Comparison of ENCODE assay signal across 23 mouse cellular contexts in genomic region chr1:165751838-165752237, GRCm38 (mm10). TPM values are rescaled to one million over a fixed set of nuclear protein-coding genes. Genes with fewer than 3 reads are reported as not detected.
DNase-seq lines count a peak whose midpoint lies in the region; ATAC-seq and TF ChIP-seq lines count a peak whose summit lies in the region.
"Had no signal": no experiment of that assay in that cellular context is flagged by ENCODE, and none has a peak within 500 bp of the region (broad histone marks: within the 10 kb centered on the region; RNA-seq: fewer than 3 reads in every experiment).

No protein-coding gene starts in this region.

- no peaks in the 10 kb centered on the region for H3K27me3 ChIP-seq in lung, postnatal 0 days (replicated peaks; ENCODE audit: insufficient read depth, low read length)
- H3K27me3 ChIP-seq: embryonic facial prominence, embryonic 13.5 days; embryonic facial prominence, embryonic 15.5 days; forebrain, embryonic 12.5 days had no signal

- ATAC-seq in lung, postnatal 0 days, result peak; percentile 79
- ATAC-seq: forebrain, embryonic 14.5 days; forebrain, embryonic 16.5 days had no signal

- H3K4me3 ChIP-seq in lung, postnatal 0 days (ENCODE audit: low read depth, low read length), result no peak overlapping the region
- H3K4me3 ChIP-seq in gastrocnemius, adult 2 months, result no peak overlapping the region
- H3K4me3 ChIP-seq: embryonic facial prominence, embryonic 13.5 days; embryonic facial prominence, embryonic 15.5 days; erythroblast, embryonic 14.5 days; forebrain, embryonic 10.5 days; forebrain, embryonic 12.5 days had no signal

- 49% methylated on average over 5 of the region's 5 CpGs for WGBS in lung, postnatal 0 days

- TF ChIP-seq CTCF in lung, postnatal 0 days (IDR thresholded peaks at IDR 0.05), result no peak
- no peak for TF ChIP-seq CTCF in gastrocnemius, adult 2 months (IDR thresholded peaks at IDR 0.05)

- no peaks in the 10 kb centered on the region for H3K36me3 ChIP-seq in lung, postnatal 0 days (ENCODE audit: insufficient read depth, low read length)
- H3K36me3 ChIP-seq: embryonic facial prominence, embryonic 13.5 days; embryonic facial prominence, embryonic 15.5 days; forebrain, embryonic 10.5 days; forebrain, embryonic 12.5 days had no signal

- H3K27ac ChIP-seq in lung, postnatal 0 days (ENCODE audit: low read length), result no peak overlapping the region
- no peak overlapping the region for H3K27ac ChIP-seq in gastrocnemius, adult 2 months
- H3K27ac ChIP-seq: embryonic facial prominence, embryonic 13.5 days; embryonic facial prominence, embryonic 15.5 days; forebrain, embryonic 10.5 days; forebrain, embryonic 12.5 days had no signal

- no peaks in the 10 kb centered on the region for H3K9me3 ChIP-seq in lung, postnatal 0 days (ENCODE audit: low read length)
- H3K9me3 ChIP-seq: embryonic facial prominence, embryonic 13.5 days; embryonic facial prominence, embryonic 15.5 days; forebrain, embryonic 10.5 days; forebrain, embryonic 12.5 days had no signal

- 0 out of 2 replicates have a peak, but pooled peaks cover 3% of the 10 kb centered on the region for H3K4me1 ChIP-seq in lung, postnatal 0 days (ENCODE audit: insufficient read depth, low read depth, low read length)
- H3K4me1 ChIP-seq: embryonic facial prominence, embryonic 13.5 days; embryonic facial prominence, embryonic 15.5 days; forebrain, embryonic 12.5 days had no signal

- intact Hi-C loops in gastrocnemius, adult 2 months (cut with DNase I), result no loop called here

- TF ChIP-seq EP300 in lung, postnatal 0 days (IDR thresholded peaks at IDR 0.05), result peak; percentile 64; the same call in 1 of the 2 replicates

- no peak overlapping the region for H3K9ac ChIP-seq in lung, postnatal 0 days (replicated peaks; ENCODE audit: low read depth)
- H3K9ac ChIP-seq: embryonic facial prominence, embryonic 13.5 days; embryonic facial prominence, embryonic 15.5 days; forebrain, embryonic 12.5 days had no signal

- peak; percentile 68 for DNase-seq in heart, adult 11 months
- DNase-seq in heart, adult 9 months (ENCODE audit: low spot score in 2 of 2), result no peak
- DNase-seq in lung, postnatal 0 days (ENCODE audit: low spot score), result peak; percentile 57
- no peak for DNase-seq in lung, postnatal 25 days (ENCODE audit: low spot score)
- peak; percentile 45 for DNase-seq in 416B (ENCODE audit: low read depth)
- DNase-seq in gastrocnemius, adult 2 months, result no peak
- DNase-seq: adrenal gland, adult 2 months; adrenal gland, postnatal 10 days; adrenal gland, postnatal 25 days; cerebellum, adult 11 months; cerebellum, adult 18-20 months; cerebellum, adult 8-10 months; cerebellum, adult 9-11 months; cerebellum, postnatal 14 days; cerebellum, postnatal 36 days; embryo, embryonic 11 days had no signal

- no peak overlapping the region for H3K4me2 ChIP-seq in lung, postnatal 0 days (replicated peaks; ENCODE audit: low read depth, low read length)
- H3K4me2 ChIP-seq: embryonic facial prominence, embryonic 13.5 days; embryonic facial prominence, embryonic 15.5 days; forebrain, embryonic 12.5 days had no signal

RNA-seq across cellular contexts. Expression of gene Creg1, which starts 11.7 kb away (rescaled TPM):
- polyA plus RNA-seq in lung, postnatal 0 days (2015; fragmentation: Nextera tagmentation; extraction: Ambion mirVana), result 123 and 148 TPM in 2 replicates
- total RNA-seq in gastrocnemius, adult 2 months (2021), result 10 to 100 TPM; 46.2 to 67.4 TPM

RNA-seq across cellular contexts. Expression of gene Cd247, which starts 36.6 kb away (rescaled TPM):
- 1.3 and 1.5 TPM in 2 replicates for polyA plus RNA-seq in lung, postnatal 0 days (2015; fragmentation: Nextera tagmentation; extraction: Ambion mirVana)
- total RNA-seq in gastrocnemius, adult 2 months (2021), result under 1 TPM; 0.17 to 0.38 TPM

RNA-seq across cellular contexts. Expression of gene Rcsd1, which starts 42.3 kb away (rescaled TPM):
- 49.6 and 54.4 TPM in 2 replicates for polyA plus RNA-seq in lung, postnatal 0 days (2015; fragmentation: Nextera tagmentation; extraction: Ambion mirVana)
- total RNA-seq in gastrocnemius, adult 2 months (2021), result 10 to 100 TPM; 93.3 to 95.0 TPM

Comparison
In these comparisons a context has a peak if more than half of its experiments do, and no peak if none do; other contexts are left out.
1. DNase-seq: peak in heart, adult 11 months (single experiment), lung, postnatal 0 days (single experiment) and 416B (single experiment); none in heart, adult 9 months (0 of 2), lung, postnatal 25 days (single experiment) and gastrocnemius, adult 2 months (single experiment).